Mouse (Mus musculus) lung, embryonic 15.5 days (tissue): ENCODE results near the gene Eef1akmt2. TPM values are rescaled to one million over a fixed set of nuclear protein-coding genes. Genes with fewer than 3 reads are reported as not detected.

ENCODE experiments used
- ATAC-seq: fragments of 200-750 bp; cut with Nextera tagmentation; 2 replicates; pipeline ENCODE4 v1.8.0; 2017; ENCODE audit warnings: moderate number of reproducible peaks, borderline replicate concordance; ENCODE audit not compliant: low FRiP score, low TSS enrichment; ENCODE audit errors: extremely low read depth
- H3K27ac ChIP-seq: fragments of 300-500 bp; sonication (generic); 2 replicates; pipeline ENCODE4 v1.5.1; 2015; ENCODE audit warnings: moderate library complexity, mild to moderate bottlenecking, inconsistent platforms
- H3K27me3 ChIP-seq: fragments of 300-500 bp; sonication (generic); 2 replicates; pipeline ENCODE4 v1.6.1; 2015; ENCODE audit warnings: inconsistent platforms
- H3K36me3 ChIP-seq: fragments of 300-500 bp; sonication (generic); 2 replicates; pipeline ENCODE4 v1.6.1; 2015; ENCODE audit warnings: inconsistent platforms
- H3K4me1 ChIP-seq: fragments of 300-500 bp; sonication (generic); 2 replicates; pipeline ENCODE4 v1.6.1; 2015; ENCODE audit warnings: inconsistent platforms
- H3K4me2 ChIP-seq: fragments of 300-500 bp; sonication (generic); 2 replicates; pipeline ENCODE4 v1.6.1; 2015; ENCODE audit warnings: inconsistent platforms, mild to moderate bottlenecking, moderate library complexity
- H3K4me3 ChIP-seq: fragments of 300-500 bp; sonication (generic); 2 replicates; pipeline ENCODE4 v1.5.1; 2015; ENCODE audit warnings: mild to moderate bottlenecking, inconsistent platforms
- H3K9ac ChIP-seq: fragments of 300-500 bp; sonication (generic); 2 replicates; pipeline ENCODE4 v1.6.1; 2015; ENCODE audit warnings: inconsistent platforms
- H3K9me3 ChIP-seq: fragments of 300-500 bp; sonication (generic); 2 replicates; pipeline ENCODE4 v1.6.1; 2016; ENCODE audit warnings: inconsistent platforms
- WGBS: fragments of 180-500 bp; shearing (Covaris S2); methylation state at CpG from one replicate; pipeline ENCODE4 v1.1.7; 2015; 5-methylcytosine and 5-hydroxymethylcytosine counted together
- polyA plus RNA-seq: library from polyadenylated mRNA; unstranded; fragments of >200 nt; fragmentation: Nextera tagmentation; extraction: Ambion mirVana; gene quantifications from 2 replicates; pipeline ENCODE4 v1.2.1, GENCODE M21; 2015

The Eef1akmt2 gene
- polyA plus RNA-seq, 1 experiment from 2014 or later: 59.6 TPM

DNA sequence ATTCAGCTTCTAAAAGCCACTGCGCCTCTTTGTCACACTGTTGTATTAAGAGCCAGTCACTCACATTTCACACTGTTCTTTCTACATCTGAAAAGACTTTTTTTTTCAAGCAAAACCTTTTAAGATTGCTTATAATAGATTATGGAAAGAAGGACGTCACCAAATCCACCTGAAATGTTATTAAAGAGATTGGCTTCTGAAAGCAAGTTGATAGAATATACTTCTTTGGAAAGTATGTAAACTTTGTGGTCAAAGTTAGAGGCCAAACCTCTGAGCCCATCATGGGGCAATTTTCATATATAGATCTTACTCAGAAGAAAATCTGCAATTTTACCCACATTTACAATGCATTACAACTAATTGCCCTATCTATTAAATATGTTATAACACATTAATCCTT, 35.9 kb downstream of the Eef1akmt2 start:
- Histone ChIP-seq H3K36me3 (peaks cover 3% of the 10 kb centered on the region; the same call in 1 of the 2 replicates), H3K4me2 (no peak overlapping the region), H3K4me1 (peaks cover 13% of the 10 kb centered on the region; the same call in 1 of the 2 replicates), H3K27me3 (no peaks in the 10 kb centered on the region), H3K9ac (no peak overlapping the region), H3K27ac (no peak overlapping the region), H3K9me3 (no peaks in the 10 kb centered on the region), H3K4me3 (no peak overlapping the region)
- 87% methylated on average over 2 of the region's 2 CpGs for WGBS
- no peak for ATAC-seq

DNA sequence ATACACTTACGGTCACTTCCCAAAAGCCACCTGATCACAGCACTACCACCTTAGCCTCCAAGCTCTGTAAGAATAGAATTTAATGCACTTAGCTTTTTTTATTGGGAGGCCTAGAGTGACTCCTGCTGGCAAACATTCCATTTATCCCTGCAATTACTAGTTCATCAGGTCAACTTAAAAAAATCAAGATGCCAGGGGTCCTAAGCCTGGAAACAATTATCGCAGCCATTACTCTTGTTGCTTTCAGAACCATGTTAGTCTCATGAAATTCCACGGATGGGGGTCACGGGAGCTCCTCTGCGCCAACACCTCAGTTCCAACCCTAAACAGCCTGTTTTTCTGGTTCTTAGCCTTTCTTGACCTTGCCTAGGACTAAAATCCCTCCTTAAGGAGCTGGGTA, 37.4 kb downstream of the Eef1akmt2 start:
- no peak for ATAC-seq
- no peak overlapping the region for H3K4me3 ChIP-seq
- 67% methylated on average over 5 of the region's 5 CpGs for WGBS
- H3K9me3 ChIP-seq: no peaks in the 10 kb centered on the region
- no peak overlapping the region for H3K4me2 ChIP-seq
- no peak overlapping the region for H3K27ac ChIP-seq
- no peak overlapping the region for H3K9ac ChIP-seq
- peaks cover 25% of the 10 kb centered on the region for H3K4me1 ChIP-seq
- no peaks in the 10 kb centered on the region for H3K27me3 ChIP-seq
- peaks cover 3% of the 10 kb centered on the region; the same call in 1 of the 2 replicates for H3K36me3 ChIP-seq

DNA sequence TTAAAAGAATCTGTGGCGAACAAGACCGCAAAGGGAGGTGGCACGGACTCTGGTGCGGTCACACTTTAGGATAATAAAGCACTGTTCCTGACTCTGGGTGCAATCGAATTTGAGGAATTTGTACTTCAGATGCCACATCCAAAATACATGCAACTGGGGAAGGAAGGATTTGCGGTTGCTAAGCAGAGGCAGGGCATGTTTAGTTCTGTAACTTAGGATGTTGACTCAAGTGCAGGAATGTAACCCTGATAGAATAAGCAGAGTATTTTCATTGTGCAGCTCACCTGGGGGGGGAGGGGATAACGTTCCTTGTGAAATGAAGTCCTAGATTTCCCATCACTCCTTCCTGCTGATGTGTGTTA, 38.4 kb downstream of the Eef1akmt2 start:
- Histone ChIP-seq H3K9ac (peak overlapping the region; percentile 78), H3K4me2 (peak overlapping the region; percentile 85), H3K9me3 (no peaks in the 10 kb centered on the region), H3K27ac (peak overlapping the region; percentile 96), H3K27me3 (no peaks in the 10 kb centered on the region), H3K36me3 (peaks cover 3% of the 10 kb centered on the region; the same call in 1 of the 2 replicates), H3K4me1 (peaks cover 35% of the 10 kb centered on the region), H3K4me3 (peak overlapping the region; percentile 70)
- WGBS: 1% methylated on average over 7 of the region's 7 CpGs
- ATAC-seq: no peak

DNA sequence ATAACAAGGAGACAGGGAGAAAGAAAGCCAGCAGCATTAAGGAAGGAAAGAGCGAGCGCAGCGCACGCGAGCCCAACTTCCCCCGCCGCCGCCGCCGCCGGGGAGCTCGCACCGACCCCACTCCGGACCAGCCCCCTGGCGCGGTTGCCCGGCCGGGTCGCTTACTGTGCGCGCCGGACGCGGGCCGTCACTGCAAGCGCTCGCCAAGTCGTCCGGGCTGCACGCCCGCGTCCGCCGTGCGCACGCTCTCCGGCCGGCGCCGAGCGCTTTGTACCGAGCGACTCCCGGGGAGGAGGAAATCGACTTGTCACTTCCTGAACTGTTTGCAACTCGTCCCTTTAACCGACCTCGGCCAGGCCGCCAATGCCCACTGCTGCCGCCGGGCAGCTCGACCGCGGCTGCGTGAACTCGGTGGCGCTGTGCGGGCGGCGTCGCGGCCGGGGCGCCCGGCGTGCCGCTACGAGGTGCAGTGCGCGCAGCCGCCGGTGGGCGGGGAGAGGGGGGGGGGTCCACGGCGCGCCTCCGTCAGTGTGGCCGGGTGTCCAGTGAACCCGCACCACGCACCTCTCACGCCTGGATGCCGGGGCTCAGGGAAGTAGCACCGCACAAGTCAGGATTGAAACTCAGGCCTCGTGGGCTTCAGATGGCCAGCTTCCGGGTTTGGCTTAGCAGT, 38.9 kb downstream of the Eef1akmt2 start, which contains the start of gene Fam53b:
Fam53b (minus strand) TSS at position 471 of the 673 bp plus-strand sequence.
- ATAC-seq: peak; percentile 61

DNA sequence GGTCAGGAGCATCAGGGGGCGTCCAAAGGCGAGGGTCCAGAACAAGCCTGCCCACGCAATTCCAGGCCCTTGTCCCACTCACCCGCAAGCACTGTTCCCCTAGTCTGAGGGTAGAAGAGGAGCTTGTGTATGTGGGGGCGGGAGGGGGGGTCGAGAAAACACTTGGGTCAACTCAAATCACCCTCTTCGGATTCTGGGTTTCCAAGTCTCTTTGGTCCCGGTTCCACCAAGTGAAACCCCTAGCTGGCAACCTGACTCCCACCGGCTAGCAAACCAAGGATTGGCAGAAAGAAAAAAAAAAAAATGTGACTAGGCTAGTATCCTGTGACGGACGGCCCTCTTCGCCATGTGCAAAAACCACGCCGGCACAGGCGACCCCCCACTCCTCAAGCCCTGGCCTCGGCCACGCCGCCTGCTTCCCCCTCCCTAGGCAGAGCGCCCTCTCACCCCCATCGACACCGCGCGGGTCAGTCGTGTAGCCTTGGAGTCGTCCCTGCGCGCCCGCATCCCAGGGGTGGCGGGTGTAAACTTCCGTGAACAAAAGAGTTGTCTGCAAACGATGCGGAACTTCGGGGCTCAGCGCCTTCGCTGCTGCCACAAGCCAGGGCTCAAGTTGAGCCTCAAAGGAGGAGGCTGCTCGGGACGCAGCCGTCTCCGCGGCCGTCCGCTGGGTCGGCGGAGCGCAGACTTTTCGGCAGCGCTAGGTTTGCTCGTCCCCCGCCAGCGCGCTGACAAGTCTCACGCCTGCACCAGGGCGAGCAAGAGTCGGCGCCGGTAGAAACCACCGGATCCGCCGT, 39.7 kb downstream of the Eef1akmt2 start:
- Histone ChIP-seq H3K4me2 (peak overlapping the region; percentile 85), H3K4me1 (peaks cover 48% of the 10 kb centered on the region), H3K9ac (peak overlapping the region; percentile 78), H3K4me3 (peak overlapping the region; percentile 70), H3K36me3 (no peaks in the 10 kb centered on the region), H3K9me3 (no peaks in the 10 kb centered on the region), H3K27me3 (no peaks in the 10 kb centered on the region), H3K27ac (peak overlapping the region; percentile 96)
- peak; percentile 31; the same call in 1 of the 2 replicates for ATAC-seq
- WGBS: under 1% methylated on average over 59 of the region's 59 CpGs

More for the DNA sequence above, 38.9 kb downstream of the Eef1akmt2 start, which contains the start of gene Fam53b:
- H3K27me3 ChIP-seq: no peaks in the 10 kb centered on the region
- H3K27ac ChIP-seq: peak within 1 kb of the TSS; percentile 96
- 1% methylated on average over 85 of the region's 85 CpGs for WGBS
- H3K4me3 ChIP-seq: peak within 1 kb of the TSS; percentile 70
- peaks cover 41% of the 10 kb centered on the region for H3K4me1 ChIP-seq
- peaks cover 3% of the 10 kb centered on the region; the same call in 1 of the 2 replicates for H3K36me3 ChIP-seq
- no peaks in the 10 kb centered on the region for H3K9me3 ChIP-seq
- peak within 1 kb of the TSS; percentile 85 for H3K4me2 ChIP-seq
- peak within 1 kb of the TSS; percentile 78 for H3K9ac ChIP-seq

DNA sequence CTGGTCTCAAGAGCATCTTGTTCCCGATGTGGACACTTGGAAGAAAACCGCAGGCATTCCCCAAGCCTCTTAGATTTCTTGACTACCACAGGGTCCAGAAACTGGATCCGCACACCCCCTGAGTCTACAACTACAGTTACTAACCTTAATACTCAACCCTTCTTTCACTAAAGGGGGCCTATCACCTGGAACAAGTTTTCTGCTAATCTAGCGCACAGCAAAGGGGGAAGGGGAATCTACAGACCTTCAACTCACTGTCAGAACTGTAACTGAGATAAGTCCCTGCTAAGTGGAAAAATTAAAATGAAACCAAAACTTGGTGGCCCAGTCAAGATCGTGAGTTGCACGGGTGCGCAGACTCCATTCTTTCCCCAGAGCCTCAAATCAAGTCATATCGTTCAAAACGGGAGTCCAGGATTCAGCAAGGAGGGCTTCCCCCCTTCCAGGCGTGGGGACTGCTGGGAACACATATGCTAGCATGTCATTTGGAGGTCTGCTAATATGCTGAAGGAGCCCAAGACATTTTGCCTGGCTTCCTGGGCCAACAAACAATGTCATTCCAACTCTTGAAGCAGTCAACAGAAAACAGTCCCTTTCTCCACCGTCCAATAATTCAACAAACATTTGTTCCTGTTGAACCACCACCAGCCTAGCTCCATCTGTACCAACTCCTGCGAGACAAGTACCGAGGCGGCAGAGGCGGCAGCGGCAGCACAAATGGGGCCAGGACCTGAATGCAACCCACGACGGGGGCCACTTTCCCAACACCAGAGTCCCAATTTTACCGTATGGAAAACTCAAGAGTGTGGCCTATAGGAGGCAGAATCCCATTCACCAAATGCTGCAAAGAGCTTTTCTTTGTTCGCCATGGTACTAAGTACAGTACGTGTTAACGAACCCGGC, 40.5 kb downstream of the Eef1akmt2 start:
- Histone ChIP-seq H3K4me2 (peak overlapping the region; percentile 85), H3K27me3 (no peaks in the 10 kb centered on the region), H3K36me3 (no peaks in the 10 kb centered on the region), H3K4me3 (peak overlapping the region; percentile 70), H3K27ac (peak overlapping the region; percentile 96), H3K9ac (peak overlapping the region; percentile 78), H3K9me3 (no peaks in the 10 kb centered on the region), H3K4me1 (peaks cover 56% of the 10 kb centered on the region)
- 14% methylated on average over 23 of the region's 23 CpGs for WGBS
- no peak for ATAC-seq

DNA sequence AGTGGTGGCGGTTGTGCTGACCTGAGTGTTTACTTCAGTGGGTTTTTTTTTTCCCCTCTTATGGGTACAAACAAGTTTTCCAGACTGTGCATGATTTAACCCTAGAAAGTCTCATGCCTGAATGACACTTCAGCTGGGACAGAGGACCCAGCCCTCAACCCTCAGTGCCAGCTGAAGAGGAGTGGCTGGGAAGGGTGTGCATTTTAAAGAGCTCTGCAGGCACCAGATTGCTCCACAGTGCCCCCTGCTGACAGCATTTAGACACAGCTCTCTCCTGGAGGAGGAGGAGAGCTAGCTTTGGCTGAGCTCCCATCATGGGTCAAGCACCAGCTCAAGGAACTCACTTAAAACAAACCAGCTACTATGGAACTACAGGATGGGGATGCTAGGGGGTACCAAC, 41.6 kb downstream of the Eef1akmt2 start:
- peak overlapping the region; percentile 85 for H3K4me2 ChIP-seq
- no peak overlapping the region for H3K9ac ChIP-seq
- H3K27ac ChIP-seq: peak overlapping the region; percentile 96; the same call in 1 of the 2 replicates
- no peaks in the 10 kb centered on the region for H3K27me3 ChIP-seq
- H3K36me3 ChIP-seq: no peaks in the 10 kb centered on the region
- ATAC-seq: no peak
- no peaks in the 10 kb centered on the region for H3K9me3 ChIP-seq
- 39% methylated on average over 1 of the region's 1 CpGs for whole genome bisulfite sequencing
- peaks cover 67% of the 10 kb centered on the region for H3K4me1 ChIP-seq
- H3K4me3 ChIP-seq: peak overlapping the region; percentile 70

DNA sequence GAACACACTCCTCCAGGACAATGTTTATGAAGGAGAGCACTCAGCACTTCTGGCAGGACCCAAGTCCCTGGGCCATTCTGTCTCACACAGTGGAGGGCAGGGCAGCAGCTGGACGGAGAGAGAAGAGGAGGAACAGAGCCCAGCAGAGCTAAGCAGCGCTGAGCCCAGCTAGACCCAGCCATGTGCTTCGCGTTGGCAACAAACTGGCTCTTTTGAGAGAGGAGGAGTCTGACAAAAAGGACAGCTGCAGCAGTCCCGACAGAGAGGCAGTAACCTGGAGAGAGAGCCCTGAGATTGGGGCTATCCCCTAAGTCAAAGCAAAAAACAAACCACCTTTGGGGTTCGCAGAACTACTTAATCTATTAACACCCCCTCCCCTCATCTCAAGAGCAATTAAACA, 42.1 kb downstream of the Eef1akmt2 start:
- Histone ChIP-seq H3K9me3 (no peaks in the 10 kb centered on the region), H3K4me3 (no peak overlapping the region), H3K4me1 (peaks cover 71% of the 10 kb centered on the region), H3K27me3 (no peaks in the 10 kb centered on the region), H3K27ac (peak overlapping the region; percentile 76), H3K4me2 (peak overlapping the region; percentile 85), H3K36me3 (no peaks in the 10 kb centered on the region), H3K9ac (0 out of 2 replicates have a peak overlapping the region, but pooled peaks have one; percentile 8)
- whole genome bisulfite sequencing: 18% methylated on average over 6 of the region's 6 CpGs
- ATAC-seq: no peak

DNA sequence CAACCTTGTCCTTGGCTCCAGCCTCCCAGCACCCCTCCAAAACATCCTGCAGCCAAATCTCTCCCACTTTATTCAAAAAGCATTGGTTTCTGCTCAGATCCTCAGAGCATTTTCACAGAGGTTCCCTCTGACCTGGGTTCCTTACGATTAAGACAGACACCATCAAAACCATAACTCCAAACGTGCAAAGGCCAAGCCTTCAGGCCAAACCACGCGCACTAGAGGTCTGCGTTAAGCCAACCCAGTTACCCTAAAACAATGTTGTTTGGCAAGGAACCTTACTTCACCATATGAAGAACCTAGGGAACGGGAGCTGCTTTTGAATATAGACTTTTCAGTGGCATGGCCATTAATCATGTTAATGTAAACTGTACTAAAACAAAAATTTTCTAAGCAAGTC, 42.8 kb downstream of the Eef1akmt2 start:
- 38% methylated on average over 6 of the region's 6 CpGs for WGBS
- Histone ChIP-seq H3K9ac (0 out of 2 replicates have a peak overlapping the region, but pooled peaks have one; percentile 37), H3K27ac (peak overlapping the region; percentile 76)

DNA sequence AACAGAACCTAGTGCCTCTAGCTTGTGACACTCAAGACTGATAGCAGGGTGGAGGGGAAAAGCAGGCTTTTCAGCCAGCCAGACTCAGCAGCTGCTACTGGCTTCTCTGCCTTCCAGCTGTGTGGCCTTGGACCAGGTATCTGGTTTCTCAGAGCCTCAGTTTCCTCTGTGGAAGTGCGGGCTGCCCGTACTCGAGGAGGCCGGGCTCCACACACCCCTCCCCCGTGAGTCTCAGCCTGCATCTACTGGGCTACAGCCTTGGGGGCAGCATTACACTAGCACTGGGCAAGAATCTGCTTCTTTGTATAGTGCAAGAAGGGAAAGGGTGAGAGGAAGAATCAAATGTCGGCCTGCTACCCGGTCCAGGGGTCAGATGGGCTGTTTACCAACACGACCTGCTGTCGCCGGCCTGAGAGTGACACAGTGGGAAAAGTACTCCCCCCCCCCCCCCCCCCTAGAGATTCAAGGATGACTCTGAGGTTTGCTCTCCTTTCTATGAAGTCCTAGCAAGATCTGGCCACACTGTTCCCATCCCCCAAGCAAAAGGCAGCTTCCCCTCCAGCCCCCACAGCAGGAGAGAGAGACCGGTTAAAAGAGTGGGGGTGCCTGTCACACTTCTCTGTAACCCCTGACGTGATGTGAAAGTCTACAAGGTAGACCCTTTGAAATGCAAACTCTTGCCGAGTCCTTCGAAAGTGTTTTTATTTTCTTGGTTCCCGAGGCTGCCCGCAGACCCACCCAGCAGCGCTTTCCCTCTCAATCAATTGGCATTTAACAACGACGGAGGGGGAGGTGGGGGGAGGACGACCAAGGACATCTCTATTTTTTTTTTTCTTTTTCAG, 43.4 kb downstream of the Eef1akmt2 start:
- Histone ChIP-seq H3K36me3 (no peaks in the 10 kb centered on the region), H3K9me3 (no peaks in the 10 kb centered on the region), H3K4me2 (peak overlapping the region; percentile 85), H3K9ac (peak overlapping the region; percentile 37), H3K27me3 (no peaks in the 10 kb centered on the region), H3K4me1 (peaks cover 78% of the 10 kb centered on the region), H3K27ac (peak overlapping the region; percentile 76), H3K4me3 (no peak overlapping the region)
- 0 out of 2 replicates have a peak, but pooled peaks have one; percentile 13 for ATAC-seq
- WGBS: 6% methylated on average over 20 of the region's 20 CpGs

More for the DNA sequence above, 42.8 kb downstream of the Eef1akmt2 start:
- Histone ChIP-seq H3K4me3 (no peak overlapping the region), H3K36me3 (no peaks in the 10 kb centered on the region), H3K9me3 (no peaks in the 10 kb centered on the region), H3K4me1 (peaks cover 74% of the 10 kb centered on the region), H3K4me2 (peak overlapping the region; percentile 85), H3K27me3 (no peaks in the 10 kb centered on the region)
- no peak for ATAC-seq
